Mouse (Mus musculus): ENCODE measurements around the gene Shcbp1l. TPM values are rescaled to one million over a fixed set of nuclear protein-coding genes. Genes with fewer than 3 reads are reported as not detected.
"Not testable (repeated sequence)": the region's sequence is repeated elsewhere in the genome, so short reads cannot be mapped to it uniquely, and the experiment has no call there.

Gene Shcbp1l
- polyA plus RNA-seq, 1 experiment from 2014 or later = 0.21 TPM

DNA sequence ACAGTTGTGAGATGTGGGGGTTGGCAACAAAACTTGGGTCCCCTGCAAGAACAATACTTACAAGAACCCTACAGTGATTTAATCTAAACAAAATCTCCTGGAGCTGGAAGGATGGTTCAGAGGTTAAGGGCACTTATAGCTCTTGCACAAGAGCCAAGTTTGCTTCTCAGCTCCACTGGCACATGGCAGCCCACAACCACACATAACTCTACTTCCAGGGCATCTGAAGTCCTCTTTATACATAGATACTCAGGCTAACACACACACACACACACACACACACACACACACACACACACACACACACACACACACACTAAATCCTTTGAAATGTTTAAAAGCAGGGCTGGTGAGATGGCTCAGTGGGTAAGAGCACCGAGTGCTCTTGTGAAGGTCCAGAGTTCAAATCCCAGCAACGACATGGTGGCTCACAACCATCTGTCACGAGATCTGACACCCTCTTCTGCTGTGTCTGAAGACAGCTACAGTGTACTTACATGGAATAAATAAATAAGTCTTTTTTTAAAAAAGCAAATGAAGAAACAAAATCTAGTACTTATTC lies 8.6 kb upstream of the Shcbp1l start:
- H3K36me3 ChIP-seq (ENCODE audit: insufficient read depth, low read length); H3K4me2 ChIP-seq (replicated peaks; ENCODE audit: low read depth, low read length); H3K27me3 ChIP-seq (ENCODE audit: insufficient read depth, low read length); H3K27ac ChIP-seq (ENCODE audit: low read length); H3K4me3 ChIP-seq (ENCODE audit: low read length); H3K9ac ChIP-seq (replicated peaks; ENCODE audit: low read length); ATAC-seq (ENCODE audit: low FRiP score, low TSS enrichment); H3K9me3 ChIP-seq (ENCODE audit: low read length); H3K4me1 ChIP-seq (ENCODE audit: insufficient read depth, low read length): not testable (repeated sequence)
- 74% methylated on average over 3 of the region's 3 CpGs for WGBS

DNA sequence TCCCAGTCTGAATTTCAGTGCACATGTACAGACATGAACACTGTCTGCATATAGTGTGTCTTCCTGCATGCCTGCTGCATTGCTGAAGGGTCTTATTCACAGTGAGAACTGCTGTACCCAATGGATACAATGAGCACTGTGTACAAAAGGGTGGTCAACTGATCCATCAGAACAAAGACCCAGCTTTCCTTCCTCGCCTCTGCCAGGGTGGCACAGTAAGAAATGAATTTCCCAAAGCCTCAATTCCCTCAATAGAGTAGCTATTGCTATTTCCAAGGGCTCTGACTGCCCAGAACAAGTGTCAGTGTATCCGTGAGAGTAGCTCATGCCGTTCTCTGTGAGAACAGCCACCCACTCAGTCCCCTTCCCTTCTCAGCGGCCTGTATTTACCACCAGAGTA lies 7.2 kb upstream of the Shcbp1l start:
- not testable (repeated sequence) for H3K27me3 ChIP-seq (ENCODE audit: insufficient read depth, low read length); ATAC-seq (ENCODE audit: low FRiP score, low TSS enrichment); H3K36me3 ChIP-seq (ENCODE audit: insufficient read depth, low read length); H3K4me3 ChIP-seq (ENCODE audit: low read length); H3K4me1 ChIP-seq (ENCODE audit: insufficient read depth, low read length); H3K9ac ChIP-seq (replicated peaks; ENCODE audit: low read length); H3K4me2 ChIP-seq (replicated peaks; ENCODE audit: low read depth, low read length); H3K27ac ChIP-seq (ENCODE audit: low read length); H3K9me3 ChIP-seq (ENCODE audit: low read length)
- WGBS = 82% methylated on average over 4 of the region's 4 CpGs

DNA sequence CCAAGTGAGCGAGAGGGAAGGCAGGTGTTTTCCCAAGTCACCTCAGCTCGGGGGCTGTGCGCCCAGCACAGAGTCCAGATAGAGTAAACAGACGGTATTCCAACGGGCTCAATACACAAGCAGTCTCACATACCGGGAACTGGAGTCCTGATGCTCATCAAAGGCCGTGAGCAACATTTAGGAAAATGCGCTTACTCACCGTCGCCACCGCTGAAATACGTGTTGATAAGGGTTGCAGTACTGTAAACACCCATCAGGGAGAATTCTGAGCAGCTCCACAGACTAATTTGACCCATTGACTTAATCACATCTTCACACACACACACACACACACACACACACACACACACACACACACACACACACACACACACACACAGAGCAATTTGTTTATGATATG lies 691 bp upstream of the Shcbp1l start:
- Histone ChIP-seq H3K36me3 (ENCODE audit: insufficient read depth, low read length) (no peaks in the 10 kb centered on the region), H3K4me2 (replicated peaks; ENCODE audit: low read depth, low read length) (peak overlapping the region; percentile 100), H3K27me3 (ENCODE audit: insufficient read depth, low read length) (no peaks in the 10 kb centered on the region), H3K4me1 (ENCODE audit: insufficient read depth, low read length) (peaks cover 6% of the 10 kb centered on the region), H3K4me3 (ENCODE audit: low read length) (peak overlapping the region; percentile 65), H3K9ac (replicated peaks; ENCODE audit: low read length) (no peak overlapping the region), H3K27ac (ENCODE audit: low read length) (no peak overlapping the region), H3K9me3 (ENCODE audit: low read length) (no peaks in the 10 kb centered on the region)
- WGBS = 30% methylated on average over 12 of the region's 12 CpGs
- peak; percentile 25 for ATAC-seq (ENCODE audit: low FRiP score, low TSS enrichment)

DNA sequence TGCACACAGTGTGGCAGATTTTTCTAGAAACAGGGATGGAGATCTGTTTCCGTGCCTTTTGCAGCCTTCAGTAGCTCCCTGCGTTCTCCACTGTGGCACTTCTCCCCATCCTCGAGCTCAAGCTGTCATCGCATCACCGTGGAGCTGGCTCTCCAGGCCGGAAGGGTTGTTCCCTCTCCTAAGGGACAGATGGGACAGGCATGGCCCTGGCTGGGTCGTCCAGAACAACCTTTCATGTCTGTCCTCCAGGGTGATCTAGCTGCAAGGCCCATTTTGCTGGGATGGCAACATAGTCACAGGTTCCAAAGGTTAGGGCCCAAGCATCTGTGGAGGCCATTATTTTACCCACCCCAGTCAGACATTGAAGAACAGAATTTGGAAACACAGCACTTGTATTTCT lies 6.2 kb downstream of the Shcbp1l start:
- Histone ChIP-seq H3K27ac (ENCODE audit: low read length) (no peak overlapping the region), H3K4me2 (replicated peaks; ENCODE audit: low read depth, low read length) (no peak overlapping the region), H3K9me3 (ENCODE audit: low read length) (no peaks in the 10 kb centered on the region), H3K27me3 (ENCODE audit: insufficient read depth, low read length) (no peaks in the 10 kb centered on the region), H3K4me1 (ENCODE audit: insufficient read depth, low read length) (no peaks in the 10 kb centered on the region), H3K36me3 (ENCODE audit: insufficient read depth, low read length) (no peaks in the 10 kb centered on the region), H3K9ac (replicated peaks; ENCODE audit: low read length) (no peak overlapping the region), H3K4me3 (ENCODE audit: low read length) (no peak overlapping the region)
- no peak for ATAC-seq (ENCODE audit: low FRiP score, low TSS enrichment)
- 78% methylated on average over 7 of the region's 7 CpGs for WGBS

DNA sequence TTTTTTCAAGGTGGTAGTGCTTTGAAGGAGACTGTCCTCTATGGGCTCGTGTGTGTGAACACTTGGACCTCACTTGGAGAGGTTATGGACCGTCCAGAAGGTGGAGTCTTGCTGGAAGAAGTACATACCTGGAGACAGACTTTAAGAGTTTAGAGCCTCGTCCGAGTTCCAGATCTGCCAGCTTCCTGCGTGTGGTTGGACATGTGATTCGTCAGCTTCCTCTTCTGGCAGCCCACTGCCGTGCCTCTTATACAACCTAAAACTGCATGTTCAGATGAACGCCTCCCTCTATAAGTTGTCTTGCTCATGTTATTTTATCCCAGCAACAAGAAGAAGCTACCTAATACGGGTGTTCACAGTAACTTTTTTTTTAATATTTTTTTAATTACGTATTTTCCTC lies 6.7 kb downstream of the Shcbp1l start:
- H3K27me3 ChIP-seq (ENCODE audit: insufficient read depth, low read length) = no peaks in the 10 kb centered on the region
- H3K36me3 ChIP-seq (ENCODE audit: insufficient read depth, low read length) = no peaks in the 10 kb centered on the region
- no peak for ATAC-seq (ENCODE audit: low FRiP score, low TSS enrichment)
- 81% methylated on average over 10 of the region's 10 CpGs for WGBS
- no peaks in the 10 kb centered on the region for H3K4me1 ChIP-seq (ENCODE audit: insufficient read depth, low read length)
- no peak overlapping the region for H3K4me3 ChIP-seq (ENCODE audit: low read length)
- no peak overlapping the region for H3K9ac ChIP-seq (replicated peaks; ENCODE audit: low read length)
- H3K4me2 ChIP-seq (replicated peaks; ENCODE audit: low read depth, low read length) = no peak overlapping the region
- no peak overlapping the region for H3K27ac ChIP-seq (ENCODE audit: low read length)
- no peaks in the 10 kb centered on the region for H3K9me3 ChIP-seq (ENCODE audit: low read length)

DNA sequence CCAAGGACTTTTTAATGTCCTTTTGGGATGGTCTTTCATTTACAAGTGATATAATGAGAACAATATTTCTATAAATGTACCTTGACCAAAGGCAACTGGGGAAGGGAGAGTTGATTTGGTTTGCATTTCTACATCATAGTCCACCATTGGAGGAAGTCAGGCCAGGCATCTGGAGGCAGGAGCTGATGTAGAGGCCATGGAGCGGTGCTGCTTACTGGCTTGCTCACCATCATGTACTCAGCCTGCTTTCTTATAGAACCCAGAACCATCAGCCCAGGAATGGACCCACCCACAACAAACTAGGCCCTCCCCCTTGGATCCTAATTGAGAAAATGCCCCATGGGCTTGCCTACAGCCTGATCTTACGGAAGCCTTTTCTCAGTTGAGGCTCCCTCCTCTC lies 7.4 kb downstream of the Shcbp1l start:
- no peaks in the 10 kb centered on the region for H3K9me3 ChIP-seq (ENCODE audit: low read length)
- no peak overlapping the region for H3K9ac ChIP-seq (replicated peaks; ENCODE audit: low read length)
- no peaks in the 10 kb centered on the region for H3K36me3 ChIP-seq (ENCODE audit: insufficient read depth, low read length)
- no peak for ATAC-seq (ENCODE audit: low FRiP score, low TSS enrichment)
- WGBS = 87% methylated on average over 2 of the region's 2 CpGs
- H3K4me1 ChIP-seq (ENCODE audit: insufficient read depth, low read length) = no peaks in the 10 kb centered on the region
- H3K27ac ChIP-seq (ENCODE audit: low read length) = no peak overlapping the region
- H3K27me3 ChIP-seq (ENCODE audit: insufficient read depth, low read length) = no peaks in the 10 kb centered on the region
- no peak overlapping the region for H3K4me3 ChIP-seq (ENCODE audit: low read length)
- no peak overlapping the region for H3K4me2 ChIP-seq (replicated peaks; ENCODE audit: low read depth, low read length)

DNA sequence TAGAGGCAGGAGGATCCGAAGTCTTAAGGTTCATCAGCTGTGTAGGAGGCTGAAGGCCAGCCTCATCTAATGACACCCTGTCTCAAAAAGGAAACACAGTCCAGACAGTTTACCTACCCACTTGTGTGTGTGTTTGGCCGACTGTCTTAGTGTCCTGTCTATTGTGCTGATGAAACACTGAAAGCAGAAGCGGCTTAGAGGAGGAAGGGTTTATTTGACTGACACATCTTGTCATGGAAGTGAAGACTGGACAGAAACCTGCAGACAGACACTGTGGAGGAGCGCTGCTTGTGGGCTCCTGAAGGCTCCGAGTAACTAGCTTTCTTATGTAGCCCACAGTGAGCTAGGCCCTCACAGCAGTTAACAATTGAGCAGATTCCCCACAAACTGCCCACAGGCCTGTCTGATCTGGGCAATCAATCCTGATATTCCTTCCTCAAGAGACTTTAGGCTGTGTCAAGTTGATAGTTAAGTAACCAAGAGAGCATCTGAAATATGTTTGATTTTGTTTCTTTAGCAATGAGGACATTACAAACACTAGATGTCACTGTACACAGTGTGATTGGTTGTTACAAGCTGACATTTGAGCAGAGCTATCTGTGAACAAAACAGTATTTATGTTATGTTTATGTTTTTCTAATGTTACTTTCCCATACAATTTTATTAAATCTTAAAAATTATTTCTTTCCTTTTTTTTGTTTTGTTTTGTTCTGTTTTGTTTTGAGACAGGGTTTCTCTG lies 9.1 kb downstream of the Shcbp1l start:
- H3K27me3 ChIP-seq (ENCODE audit: insufficient read depth, low read length) = no peaks in the 10 kb centered on the region
- H3K9me3 ChIP-seq (ENCODE audit: low read length) = no peaks in the 10 kb centered on the region

DNA sequence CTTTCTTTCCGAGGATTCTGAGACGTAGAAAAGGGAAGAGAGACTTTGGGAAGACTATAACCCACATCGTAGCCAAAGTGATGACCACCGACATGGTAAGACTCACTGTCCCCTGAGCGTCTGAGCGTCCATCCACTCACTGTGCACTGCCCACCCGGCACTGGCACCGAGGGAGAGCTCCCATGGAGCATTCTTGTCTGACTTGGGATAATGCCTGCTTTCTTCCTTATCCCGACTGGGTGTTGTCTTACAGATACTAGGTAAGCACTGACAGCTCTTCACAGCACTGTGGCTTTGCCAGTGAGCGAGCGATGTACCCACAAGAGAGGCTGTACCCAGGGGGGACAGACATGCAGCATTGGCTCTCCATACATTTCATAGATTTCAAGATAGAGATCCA lies 12.6 kb downstream of the Shcbp1l start:
- no peaks in the 10 kb centered on the region for H3K27me3 ChIP-seq (ENCODE audit: insufficient read depth, low read length)
- ATAC-seq (ENCODE audit: low FRiP score, low TSS enrichment) = no peak
- 90% methylated on average over 11 of the region's 11 CpGs for WGBS

More for the DNA sequence above, 9.1 kb downstream of the Shcbp1l start:
- Histone ChIP-seq H3K4me3 (ENCODE audit: low read length) (no peak overlapping the region), H3K36me3 (ENCODE audit: insufficient read depth, low read length) (no peaks in the 10 kb centered on the region), H3K27ac (ENCODE audit: low read length) (no peak overlapping the region), H3K4me1 (ENCODE audit: insufficient read depth, low read length) (no peaks in the 10 kb centered on the region), H3K4me2 (replicated peaks; ENCODE audit: low read depth, low read length) (no peak overlapping the region), H3K9ac (replicated peaks; ENCODE audit: low read length) (no peak overlapping the region)
- no peak for ATAC-seq (ENCODE audit: low FRiP score, low TSS enrichment)
- 81% methylated on average over 5 of the region's 5 CpGs for WGBS

DNA sequence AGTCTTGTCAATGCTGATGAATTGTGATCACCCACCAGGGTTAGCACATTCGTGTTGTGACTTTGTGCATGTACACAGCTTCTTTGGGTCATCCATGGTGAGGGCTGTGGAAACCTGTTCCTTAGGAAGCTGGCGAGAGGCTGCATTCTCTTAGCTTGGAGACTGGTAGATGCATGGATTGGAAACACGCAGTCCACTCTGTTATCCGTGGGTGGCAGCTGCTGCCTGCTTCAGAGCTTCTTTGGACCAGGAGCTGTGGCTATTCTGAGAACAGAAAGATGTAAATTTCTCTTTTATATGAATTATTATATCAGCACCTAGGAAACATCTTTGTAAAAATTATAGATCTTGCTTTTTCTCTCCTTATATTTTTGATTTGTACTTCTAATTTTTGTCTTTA lies 15.8 kb downstream of the Shcbp1l start:
- no peak overlapping the region for H3K27ac ChIP-seq (ENCODE audit: low read length)
- no peaks in the 10 kb centered on the region for H3K9me3 ChIP-seq (ENCODE audit: low read length)
- 81% methylated on average over 4 of the region's 4 CpGs for WGBS
- H3K27me3 ChIP-seq (ENCODE audit: insufficient read depth, low read length) = no peaks in the 10 kb centered on the region
- no peaks in the 10 kb centered on the region for H3K4me1 ChIP-seq (ENCODE audit: insufficient read depth, low read length)
- H3K9ac ChIP-seq (replicated peaks; ENCODE audit: low read length) = no peak overlapping the region
- ATAC-seq (ENCODE audit: low FRiP score, low TSS enrichment) = no peak
- 0 out of 2 replicates have a peak, but pooled peaks cover 2% of the 10 kb centered on the region for H3K36me3 ChIP-seq (ENCODE audit: insufficient read depth, low read length)
- no peak overlapping the region for H3K4me2 ChIP-seq (replicated peaks; ENCODE audit: low read depth, low read length)
- H3K4me3 ChIP-seq (ENCODE audit: low read length) = no peak overlapping the region

More for the DNA sequence above, 12.6 kb downstream of the Shcbp1l start:
- Histone ChIP-seq H3K9me3 (ENCODE audit: low read length) (no peaks in the 10 kb centered on the region), H3K4me3 (ENCODE audit: low read length) (no peak overlapping the region), H3K27ac (ENCODE audit: low read length) (no peak overlapping the region), H3K9ac (replicated peaks; ENCODE audit: low read length) (no peak overlapping the region), H3K4me1 (ENCODE audit: insufficient read depth, low read length) (no peaks in the 10 kb centered on the region), H3K36me3 (ENCODE audit: insufficient read depth, low read length) (no peaks in the 10 kb centered on the region), H3K4me2 (replicated peaks; ENCODE audit: low read depth, low read length) (no peak overlapping the region)

DNA sequence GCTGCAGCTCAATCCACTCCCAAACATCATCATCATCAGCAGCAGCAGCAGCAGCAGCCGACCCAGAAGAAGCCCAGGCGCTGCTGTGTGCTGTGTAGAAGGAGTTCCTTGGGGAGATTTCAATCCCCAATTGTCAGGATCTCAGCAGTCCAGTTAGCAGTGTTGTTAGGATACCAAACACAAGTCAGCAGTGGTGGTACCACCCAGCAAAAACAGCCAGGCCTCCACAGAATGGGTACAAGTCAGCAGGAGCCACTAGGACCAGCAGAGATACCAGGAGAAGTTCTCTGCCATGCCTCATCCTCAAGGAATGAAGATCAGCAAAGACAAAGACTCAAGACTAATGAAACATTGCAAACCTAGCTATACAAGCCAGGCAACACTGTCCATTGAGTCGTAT lies 16.7 kb downstream of the Shcbp1l start:
- no peaks in the 10 kb centered on the region for H3K27me3 ChIP-seq (ENCODE audit: insufficient read depth, low read length)
- WGBS = 84% methylated on average over 3 of the region's 3 CpGs
- H3K4me3 ChIP-seq (ENCODE audit: low read length) = no peak overlapping the region
- no peak overlapping the region for H3K9ac ChIP-seq (replicated peaks; ENCODE audit: low read length)
- ATAC-seq (ENCODE audit: low FRiP score, low TSS enrichment) = no peak
- no peak overlapping the region for H3K27ac ChIP-seq (ENCODE audit: low read length)
- H3K9me3 ChIP-seq (ENCODE audit: low read length) = no peaks in the 10 kb centered on the region
- H3K36me3 ChIP-seq (ENCODE audit: insufficient read depth, low read length) = 0 out of 2 replicates have a peak, but pooled peaks cover 4% of the 10 kb centered on the region
- no peak overlapping the region for H3K4me2 ChIP-seq (replicated peaks; ENCODE audit: low read depth, low read length)
- H3K4me1 ChIP-seq (ENCODE audit: insufficient read depth, low read length) = no peaks in the 10 kb centered on the region
